Mouse (Mus musculus): ENCODE data around the gene Capzb.

DNA sequence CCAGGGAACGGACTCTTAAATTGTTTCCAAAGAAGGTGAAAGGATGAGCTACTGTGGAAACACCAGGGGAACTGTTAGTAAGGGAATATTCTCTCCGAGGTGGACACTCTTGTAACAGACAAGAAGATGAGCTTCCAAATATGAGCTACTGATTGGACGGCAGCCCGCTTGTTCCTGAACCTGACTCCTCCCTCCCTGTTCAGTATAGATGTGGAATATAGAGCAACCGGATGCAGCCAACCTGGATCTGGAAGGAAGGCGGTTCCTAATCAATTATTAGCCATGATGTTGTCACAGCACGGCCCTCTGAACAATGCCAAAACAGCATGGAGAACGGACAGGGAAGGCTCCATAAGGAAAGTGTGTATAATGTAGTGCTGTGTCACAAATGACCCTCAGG is 27.4 kb upstream of the Capzb start:
- no peak for TF ChIP-seq POLR2A (IDR thresholded peaks at IDR 0.05; ENCODE audit: control insufficient read depth, extremely low read depth, insufficient read depth, low read length, poor library complexity)
- TF ChIP-seq CTCF (IDR thresholded peaks at IDR 0.05; ENCODE audit: borderline replicate concordance, control insufficient read depth, extremely low read depth, insufficient read depth, low read length, poor library complexity): no peak
